Mouse (Mus musculus) midbrain, embryonic 12.5 days (tissue): Measurements from ENCODE around the gene Slc6a4. TPM values are rescaled to one million over a fixed set of nuclear protein-coding genes. Genes with fewer than 3 reads are reported as not detected.
A peak's percentile ranks its signal among the peaks of the same experiment; 100 is the strongest.

Experiments
- ATAC-seq: fragments of 200-750 bp; cut with Nextera tagmentation; 2 replicates; pipeline ENCODE4 v1.8.0; 2017; ENCODE audit warnings: low read depth, moderate TSS enrichment, moderate library complexity; ENCODE audit not compliant: low FRiP score
- H3K27ac ChIP-seq: fragments of 300-500 bp; sonication (generic); replicated peaks from 2 replicates; pipeline ENCODE4 v1.5.1; 2016; ENCODE audit warnings: mild to moderate bottlenecking
- H3K27me3 ChIP-seq: fragments of 300-500 bp; sonication (generic); 2 replicates; pipeline ENCODE4 v1.6.1; 2016; ENCODE audit warnings: mild to moderate bottlenecking
- H3K36me3 ChIP-seq: fragments of 300-500 bp; sonication (generic); 2 replicates; pipeline ENCODE4 v1.6.1; 2016
- H3K4me1 ChIP-seq: fragments of 300-500 bp; sonication (generic); 2 replicates; pipeline ENCODE4 v1.6.1; 2016
- H3K4me2 ChIP-seq: fragments of 300-500 bp; sonication (generic); replicated peaks from 2 replicates; pipeline ENCODE4 v1.6.1; 2016; ENCODE audit warnings: mild to moderate bottlenecking, moderate library complexity
- H3K4me3 ChIP-seq: fragments of 300-500 bp; sonication (generic); 2 replicates; pipeline ENCODE4 v1.5.1; 2016; ENCODE audit warnings: mild to moderate bottlenecking
- H3K9ac ChIP-seq: fragments of 300-500 bp; sonication (generic); replicated peaks from 2 replicates; pipeline ENCODE4 v1.6.1; 2016; ENCODE audit warnings: mild to moderate bottlenecking, moderate library complexity
- H3K9me3 ChIP-seq: fragments of 300-500 bp; sonication (generic); 2 replicates; pipeline ENCODE4 v1.6.1; 2016; ENCODE audit warnings: mild to moderate bottlenecking
- WGBS: fragments of 180-500 bp; shearing (Covaris S2); methylation state at CpG from one replicate; pipeline ENCODE4 v1.1.7; 2016; 5-methylcytosine and 5-hydroxymethylcytosine counted together
- polyA plus RNA-seq: library from polyadenylated mRNA; unstranded; fragments of >200 nt; fragmentation: Nextera tagmentation; extraction: Ambion mirVana; gene quantifications from 2 replicates; pipeline ENCODE4 v1.2.1, GENCODE M21; 2016

The Slc6a4 gene
- polyA plus RNA-seq, 1 experiment from 2014 or later, result 0.80 TPM

GRCm38 (mm10) chr11:76997305-76997704 lies 1.1 kb upstream of the Slc6a4 start:
- Histone ChIP-seq H3K9ac (no peak overlapping the region), H3K4me2 (peak overlapping the region; percentile 61), H3K4me3 (peak overlapping the region; percentile 43), H3K27me3 (peaks cover 70% of the 10 kb centered on the region), H3K36me3 (no peaks in the 10 kb centered on the region), H3K4me1 (peaks cover 17% of the 10 kb centered on the region), H3K27ac (no peak overlapping the region), H3K9me3 (no peaks in the 10 kb centered on the region)
- under 1% methylated on average over 21 of the region's 21 CpGs for WGBS
- peak; percentile 38; the same call in 1 of the 2 replicates for ATAC-seq

- peaks cover 77% of the 10 kb centered on the region for H3K27me3 ChIP-seq
- no peak overlapping the region for H3K27ac ChIP-seq
- peaks cover 13% of the 10 kb centered on the region for H3K4me1 ChIP-seq
- no peaks in the 10 kb centered on the region for H3K36me3 ChIP-seq
- H3K9ac ChIP-seq, result peak overlapping the region; percentile 37; the same call in 1 of the 2 replicates
- no peak for ATAC-seq
- peak overlapping the region; percentile 61 for H3K4me2 ChIP-seq
- no peaks in the 10 kb centered on the region for H3K9me3 ChIP-seq
- H3K4me3 ChIP-seq, result peak overlapping the region; percentile 43
- WGBS, result 8% methylated on average over 24 of the region's 24 CpGs
Measured at GRCm38 (mm10) chr11:76998705-76999226, 363 bp downstream of the Slc6a4 start.

GRCm38 (mm10) chr11:77000741-77001140 lies 2.3 kb downstream of the Slc6a4 start:
- H3K36me3 ChIP-seq, result no peaks in the 10 kb centered on the region
- H3K9ac ChIP-seq, result no peak overlapping the region
- H3K27me3 ChIP-seq, result peaks cover 79% of the 10 kb centered on the region
- ATAC-seq, result no peak
- no peaks in the 10 kb centered on the region for H3K9me3 ChIP-seq
- no peak overlapping the region for H3K4me3 ChIP-seq
- peaks cover 13% of the 10 kb centered on the region for H3K4me1 ChIP-seq
- no peak overlapping the region for H3K4me2 ChIP-seq
- no peak overlapping the region for H3K27ac ChIP-seq
- 64% methylated on average over 5 of the region's 5 CpGs for WGBS

- Histone ChIP-seq H3K27me3 (peaks cover 63% of the 10 kb centered on the region), H3K4me3 (no peak overlapping the region), H3K4me2 (no peak overlapping the region), H3K36me3 (no peaks in the 10 kb centered on the region), H3K27ac (no peak overlapping the region), H3K4me1 (peaks cover 13% of the 10 kb centered on the region), H3K9ac (no peak overlapping the region), H3K9me3 (no peaks in the 10 kb centered on the region)
- no peak for ATAC-seq
- 93% methylated on average over 1 of the region's 1 CpGs for WGBS
Measured at GRCm38 (mm10) chr11:77002361-77002760, 4.0 kb downstream of the Slc6a4 start.

GRCm38 (mm10) chr11:77005881-77006280 lies 7.5 kb downstream of the Slc6a4 start:
- no peak overlapping the region for H3K4me2 ChIP-seq
- H3K27ac ChIP-seq, result no peak overlapping the region
- no peak for ATAC-seq
- no peaks in the 10 kb centered on the region for H3K4me1 ChIP-seq
- H3K27me3 ChIP-seq, result peaks cover 32% of the 10 kb centered on the region
- H3K4me3 ChIP-seq, result no peak overlapping the region
- WGBS, result 69% methylated on average over 4 of the region's 4 CpGs
- no peaks in the 10 kb centered on the region for H3K36me3 ChIP-seq
- no peaks in the 10 kb centered on the region for H3K9me3 ChIP-seq
- no peak overlapping the region for H3K9ac ChIP-seq

GRCm38 (mm10) chr11:77006616-77007015 lies 8.2 kb downstream of the Slc6a4 start:
- WGBS, result 55% methylated on average over 6 of the region's 6 CpGs
- Histone ChIP-seq H3K4me2 (no peak overlapping the region), H3K9ac (no peak overlapping the region), H3K36me3 (no peaks in the 10 kb centered on the region), H3K27me3 (peaks cover 26% of the 10 kb centered on the region), H3K4me3 (no peak overlapping the region), H3K4me1 (no peaks in the 10 kb centered on the region), H3K9me3 (no peaks in the 10 kb centered on the region), H3K27ac (no peak overlapping the region)
- ATAC-seq, result no peak

GRCm38 (mm10) chr11:77009069-77010025 lies 10.9 kb downstream of the Slc6a4 start:
- WGBS, result 81% methylated on average over 16 of the region's 16 CpGs
- Histone ChIP-seq H3K4me2 (no peak overlapping the region), H3K36me3 (no peaks in the 10 kb centered on the region), H3K4me1 (no peaks in the 10 kb centered on the region), H3K4me3 (no peak overlapping the region), H3K27ac (no peak overlapping the region), H3K9me3 (no peaks in the 10 kb centered on the region), H3K9ac (no peak overlapping the region), H3K27me3 (peaks cover 8% of the 10 kb centered on the region)
- no peak for ATAC-seq

- Histone ChIP-seq H3K36me3 (no peaks in the 10 kb centered on the region), H3K27ac (no peak overlapping the region), H3K27me3 (peaks cover 7% of the 10 kb centered on the region; the same call in 1 of the 2 replicates), H3K4me3 (no peak overlapping the region), H3K9ac (no peak overlapping the region), H3K9me3 (no peaks in the 10 kb centered on the region), H3K4me1 (no peaks in the 10 kb centered on the region), H3K4me2 (no peak overlapping the region)
- no peak for ATAC-seq
- WGBS, result 82% methylated on average over 10 of the region's 10 CpGs
Measured at GRCm38 (mm10) chr11:77010762-77011475, 12.5 kb downstream of the Slc6a4 start.

GRCm38 (mm10) chr11:77018046-77018445 lies 19.6 kb downstream of the Slc6a4 start:
- Histone ChIP-seq H3K27ac (no peak overlapping the region), H3K36me3 (no peaks in the 10 kb centered on the region), H3K27me3 (peaks cover 2% of the 10 kb centered on the region; the same call in 1 of the 2 replicates), H3K4me1 (no peaks in the 10 kb centered on the region), H3K9me3 (no peaks in the 10 kb centered on the region), H3K4me2 (no peak overlapping the region), H3K4me3 (no peak overlapping the region), H3K9ac (no peak overlapping the region)
- WGBS, result 79% methylated on average over 11 of the region's 11 CpGs
- no peak for ATAC-seq

- H3K27ac ChIP-seq, result no peak overlapping the region
- no peak overlapping the region for H3K9ac ChIP-seq
- no peak overlapping the region for H3K4me3 ChIP-seq
- 84% methylated on average over 8 of the region's 8 CpGs for WGBS
- no peaks in the 10 kb centered on the region for H3K9me3 ChIP-seq
- H3K4me2 ChIP-seq, result no peak overlapping the region
- no peak for ATAC-seq
- H3K36me3 ChIP-seq, result no peaks in the 10 kb centered on the region
- H3K4me1 ChIP-seq, result no peaks in the 10 kb centered on the region
- no peaks in the 10 kb centered on the region; the same call in 1 of the 2 replicates for H3K27me3 ChIP-seq
Measured at GRCm38 (mm10) chr11:77019539-77019938, 21.1 kb downstream of the Slc6a4 start.

GRCm38 (mm10) chr11:77021749-77022396 lies 23.5 kb downstream of the Slc6a4 start:
- ATAC-seq, result no peak
- 70% methylated on average over 9 of the region's 9 CpGs for WGBS
- Histone ChIP-seq H3K4me3 (no peak overlapping the region), H3K4me2 (no peak overlapping the region), H3K4me1 (no peaks in the 10 kb centered on the region), H3K9me3 (no peaks in the 10 kb centered on the region), H3K9ac (no peak overlapping the region), H3K36me3 (no peaks in the 10 kb centered on the region), H3K27ac (no peak overlapping the region), H3K27me3 (no peaks in the 10 kb centered on the region; the same call in 1 of the 2 replicates)
